Mouse (Mus musculus) CD4-positive helper T cell, adult 2 months (primary cell): ENCODE results near the gene Krtcap2.

Experiments
- DNase-seq: peaks from one replicate; pipeline ENCODE4 v3.0.0-alpha.2; 2012; ENCODE audit warnings: low read depth, missing footprints, low spot score

Krtcap2 gene

GRCm38 (mm10) chr3:89280606-89281511, 35.1 kb downstream of the Krtcap2 start, which contains the start of gene Efna1:
Efna1 (minus strand) TSS chr3:89281142.
- DNase-seq: no peak

DNA sequence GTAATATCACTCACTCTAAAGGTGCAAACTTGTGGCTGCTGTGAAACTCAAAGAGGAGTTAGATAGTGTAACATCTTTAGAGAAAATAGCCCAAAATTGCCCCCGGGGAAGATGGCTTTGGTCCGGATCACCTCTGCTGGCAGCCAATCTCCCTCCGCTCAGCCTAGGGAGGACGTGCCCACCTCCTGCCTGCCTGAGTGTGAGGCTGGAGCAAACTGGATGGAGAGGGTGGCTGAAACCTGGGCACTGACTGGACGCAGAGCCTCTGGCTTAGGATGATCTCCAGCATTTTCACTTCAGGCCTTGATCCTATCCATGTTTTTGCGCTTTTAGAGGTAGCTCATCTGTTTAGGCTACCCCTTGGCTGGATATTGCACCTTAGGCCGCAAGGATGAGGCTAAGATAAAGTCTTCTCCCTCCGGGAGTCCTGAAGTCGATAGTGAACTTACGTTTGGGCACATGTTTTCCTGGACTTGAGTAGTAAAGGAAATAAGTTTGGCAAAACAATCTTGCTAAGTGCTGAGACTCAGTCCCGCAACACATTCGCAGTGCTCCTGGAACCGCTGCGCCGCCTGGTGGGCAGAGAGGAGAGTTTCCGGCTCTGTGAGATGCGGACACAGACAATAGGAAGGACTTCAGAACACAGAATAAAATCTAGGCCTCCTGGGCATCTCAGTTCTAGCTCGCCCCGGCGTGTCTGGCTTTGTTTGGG, 36.0 kb downstream of the Krtcap2 start:
- peak; percentile 81 for DNase-seq

DNA sequence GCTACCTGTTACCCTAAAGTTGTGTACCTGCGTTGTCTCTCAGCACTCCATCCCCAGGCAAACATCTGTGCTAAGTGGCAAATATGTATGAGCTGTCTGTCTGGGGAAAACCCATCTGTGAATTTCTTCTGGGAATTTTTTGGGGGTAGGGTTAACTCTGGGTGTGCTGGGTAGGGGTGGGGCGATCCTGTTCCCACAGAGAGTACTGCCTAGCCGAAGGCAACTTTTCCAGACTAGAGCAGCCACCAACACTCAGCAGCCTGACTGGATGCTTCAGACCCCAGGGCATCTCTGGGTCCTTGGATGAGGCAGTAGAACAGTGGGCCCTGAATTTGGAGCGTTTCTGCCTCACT, 36.5 kb downstream of the Krtcap2 start:
- no peak for DNase-seq

- no peak for DNase-seq
Measured at GRCm38 (mm10) chr3:89284261-89284660, 38.5 kb downstream of the Krtcap2 start.

GRCm38 (mm10) chr3:89285526-89285925, 39.8 kb downstream of the Krtcap2 start:
- no peak for DNase-seq

- no peak for DNase-seq
Measured at GRCm38 (mm10) chr3:89287286-89287685, 41.5 kb downstream of the Krtcap2 start.

DNA sequence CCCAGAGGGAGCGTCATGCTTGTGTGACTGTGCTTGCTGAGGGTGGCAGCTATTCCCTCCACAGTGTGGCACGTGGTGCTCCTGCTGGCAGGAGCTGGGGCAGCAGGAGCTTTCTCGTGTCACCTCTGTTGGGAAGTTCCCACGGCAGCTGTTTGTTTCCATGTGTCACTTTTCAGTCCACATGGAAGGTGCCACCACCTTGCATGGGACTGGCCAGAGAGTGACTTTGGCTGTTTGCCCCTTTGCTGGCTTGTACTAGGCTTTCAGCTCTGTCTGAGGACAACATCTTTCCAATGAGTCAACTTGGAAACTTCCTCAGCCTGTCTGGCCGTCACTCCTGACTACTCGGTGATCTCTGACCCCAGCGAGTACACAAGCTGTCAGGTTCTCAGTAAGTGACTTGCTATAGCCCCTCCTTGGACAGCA, 42.8 kb downstream of the Krtcap2 start:
- DNase-seq: no peak

DNA sequence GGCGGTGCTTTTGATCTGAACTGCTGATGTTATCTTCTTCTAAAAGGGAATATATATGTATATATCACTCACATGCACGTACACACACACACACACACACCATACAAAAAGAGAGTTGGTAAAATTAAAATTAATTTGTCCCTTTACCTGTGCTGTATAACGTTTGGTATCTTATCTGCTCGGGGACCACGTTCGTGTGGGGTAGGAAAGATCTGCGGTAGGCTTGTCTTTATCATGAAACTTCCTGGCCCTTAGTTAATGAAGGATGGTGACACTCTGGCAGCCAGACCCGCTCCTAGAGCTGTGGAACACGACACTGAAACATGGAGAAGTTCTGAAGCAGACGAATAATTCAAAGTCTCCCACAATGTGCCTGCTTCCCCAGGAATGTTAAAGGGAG, 46.1 kb downstream of the Krtcap2 start:
- no peak for DNase-seq

DNA sequence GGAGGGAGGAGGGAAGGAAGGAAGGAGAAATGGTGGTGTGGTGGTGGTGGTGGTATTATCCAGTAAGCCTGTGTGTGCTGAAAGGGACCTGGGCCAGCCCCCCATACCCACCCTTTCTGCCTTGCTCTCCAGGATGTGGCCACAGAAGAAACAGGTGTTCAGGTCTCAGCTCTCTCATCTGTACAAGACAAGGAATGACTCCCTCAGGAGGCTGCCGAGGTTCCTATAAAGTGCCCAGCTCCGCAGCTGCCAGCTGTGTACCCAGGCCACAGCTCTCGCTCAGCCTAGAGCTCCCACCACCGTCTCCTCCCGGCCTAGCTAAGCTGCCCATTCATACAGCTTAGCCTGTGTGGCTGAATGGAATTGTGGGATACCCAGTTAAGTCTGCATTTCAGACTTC, 46.5 kb downstream of the Krtcap2 start:
- no peak for DNase-seq

DNA sequence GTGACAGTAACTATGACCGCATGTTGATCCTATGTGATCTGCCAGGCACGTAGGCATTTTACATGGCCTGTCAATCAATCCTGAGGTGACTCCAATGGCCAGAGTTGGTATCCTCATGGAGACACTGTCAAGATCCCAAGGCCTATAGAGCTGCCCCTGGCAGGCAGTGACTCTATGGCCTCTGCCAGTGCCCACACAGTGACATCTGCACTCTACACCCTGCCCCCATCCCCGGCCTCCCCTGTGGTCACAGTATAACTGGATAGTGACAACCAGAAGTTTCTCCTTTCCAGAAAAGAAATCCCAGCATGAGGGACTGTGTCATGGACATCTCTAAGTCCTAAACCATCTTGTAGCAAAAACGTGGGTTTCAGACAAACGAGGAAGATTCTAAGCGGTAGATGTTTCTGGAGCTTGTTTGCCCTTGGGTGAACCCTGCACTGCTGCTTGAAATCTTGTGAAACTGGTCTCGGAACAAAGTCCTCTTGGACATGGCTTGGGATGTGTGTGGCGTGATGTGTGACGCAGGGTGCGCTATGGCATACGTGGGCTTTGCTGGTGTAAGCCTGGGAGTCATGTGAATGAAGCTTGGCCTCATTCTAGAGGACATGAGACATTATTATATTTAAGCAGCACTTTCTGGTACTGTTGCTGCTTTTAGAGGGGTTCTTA, 47.6 kb downstream of the Krtcap2 start:
- no peak for DNase-seq

DNA sequence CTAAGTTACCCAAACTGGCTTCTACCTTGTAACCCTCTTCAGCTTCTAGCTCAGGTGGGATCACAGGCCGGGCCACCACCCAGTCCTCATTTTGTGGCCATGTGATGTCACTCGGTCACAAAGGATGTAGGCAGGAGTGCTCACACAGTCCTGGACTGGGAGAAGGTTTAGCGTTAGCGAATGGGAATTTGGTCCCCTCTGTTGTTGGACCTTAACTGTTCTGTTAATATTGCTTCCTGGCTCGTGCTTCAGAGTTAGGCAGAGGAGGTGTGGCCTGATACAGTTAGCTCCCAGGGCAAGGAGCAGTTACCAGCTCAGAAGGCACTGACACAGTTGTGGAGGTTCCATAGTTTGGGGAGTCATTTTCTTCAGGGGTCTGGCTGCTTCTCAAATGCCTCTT, 48.4 kb downstream of the Krtcap2 start:
- DNase-seq: no peak

- no peak for DNase-seq
Measured at GRCm38 (mm10) chr3:89295685-89296230, 50.0 kb downstream of the Krtcap2 start.

- DNase-seq: no peak
Measured at GRCm38 (mm10) chr3:89296761-89297396, 51.1 kb downstream of the Krtcap2 start.

- no peak for DNase-seq
Measured at GRCm38 (mm10) chr3:89298908-89299307, 53.1 kb downstream of the Krtcap2 start.

GRCm38 (mm10) chr3:89299499-89299898, 53.7 kb downstream of the Krtcap2 start:
- peak; percentile 63 for DNase-seq
